Mouse (Mus musculus) lung, embryonic 16.5 days (tissue): ENCODE data around the gene Ccdc149. TPM values are rescaled to one million over a fixed set of nuclear protein-coding genes. Genes with fewer than 3 reads are reported as not detected.

ENCODE experiments used
- ATAC-seq: fragments of 200-750 bp; cut with Nextera tagmentation; 2 replicates; pipeline ENCODE4 v1.8.0; 2017; ENCODE audit warnings: low read depth, mild to moderate bottlenecking, moderate library complexity
- H3K27ac ChIP-seq: fragments of 300-500 bp; sonication (generic); 2 replicates; pipeline ENCODE4 v1.5.1; 2014; ENCODE audit warnings: mild to moderate bottlenecking, control low read depth, low read length
- H3K27me3 ChIP-seq: fragments of 300-500 bp; sonication (generic); 2 replicates; pipeline ENCODE4 v1.6.1; 2014; ENCODE audit warnings: low read depth, low read length, mixed read lengths; ENCODE audit not compliant: control insufficient read depth, insufficient read depth
- H3K36me3 ChIP-seq: fragments of 300-500 bp; sonication (generic); 2 replicates; pipeline ENCODE4 v1.6.1; 2014; ENCODE audit warnings: low read length; ENCODE audit not compliant: control insufficient read depth, insufficient read depth
- H3K4me1 ChIP-seq: fragments of 300-500 bp; sonication (generic); replicated peaks from 2 replicates; pipeline ENCODE4 v1.6.1; 2014; ENCODE audit warnings: low read length, mixed read lengths; ENCODE audit not compliant: control insufficient read depth, insufficient read depth
- H3K4me2 ChIP-seq: fragments of 300-500 bp; sonication (generic); 2 replicates; pipeline ENCODE4 v1.6.1; 2014; ENCODE audit warnings: low read depth, low read length, control low read depth
- H3K4me3 ChIP-seq: fragments of 300-500 bp; sonication (generic); 2 replicates; pipeline ENCODE4 v1.5.1; 2014; ENCODE audit warnings: mild to moderate bottlenecking, low read length, control low read depth
- H3K9ac ChIP-seq: fragments of 300-500 bp; sonication (generic); 2 replicates; pipeline ENCODE4 v1.6.1; 2014; ENCODE audit warnings: low read length, control low read depth
- H3K9me3 ChIP-seq: fragments of 300-500 bp; sonication (generic); 2 replicates; pipeline ENCODE4 v1.6.1; 2016; ENCODE audit warnings: low read length; ENCODE audit not compliant: control insufficient read depth
- WGBS: fragments of 180-500 bp; shearing (Covaris S2); extraction: QIAGEN DNeasy Blood & Tissue Kit; methylation state at CpG from one replicate; pipeline ENCODE4 v1.1.7; 2014; 5-methylcytosine and 5-hydroxymethylcytosine counted together
- polyA plus RNA-seq: library from polyadenylated mRNA; unstranded; fragments of >200 nt; fragmentation: Nextera tagmentation; extraction: Ambion mirVana; gene quantifications from 2 replicates; pipeline ENCODE4 v1.2.1, GENCODE M21; 2015

Gene Ccdc149
- polyA plus RNA-seq, 1 experiment from 2014 or later = 2.7 TPM

DNA sequence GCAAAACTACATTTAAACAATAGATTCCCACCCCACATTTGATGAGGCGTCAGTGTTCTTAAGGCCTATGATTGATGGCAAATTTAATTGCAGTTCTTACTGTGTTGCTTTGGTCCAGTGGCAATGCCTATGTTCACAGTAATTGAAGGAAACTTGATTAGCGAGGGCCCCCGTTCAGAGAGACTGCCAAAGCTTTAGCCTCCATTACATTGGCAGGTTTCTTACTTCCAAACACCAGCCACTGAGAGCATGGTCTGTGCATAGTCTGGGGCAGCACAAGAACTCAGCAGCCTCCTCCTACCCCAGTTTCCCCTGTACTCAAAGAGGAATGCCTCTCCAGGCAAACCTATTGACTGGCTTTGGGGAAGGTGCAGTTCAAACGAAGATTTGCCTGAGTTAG, 42.7 kb downstream of the Ccdc149 start:
- 65% methylated on average over 4 of the region's 4 CpGs for WGBS

DNA sequence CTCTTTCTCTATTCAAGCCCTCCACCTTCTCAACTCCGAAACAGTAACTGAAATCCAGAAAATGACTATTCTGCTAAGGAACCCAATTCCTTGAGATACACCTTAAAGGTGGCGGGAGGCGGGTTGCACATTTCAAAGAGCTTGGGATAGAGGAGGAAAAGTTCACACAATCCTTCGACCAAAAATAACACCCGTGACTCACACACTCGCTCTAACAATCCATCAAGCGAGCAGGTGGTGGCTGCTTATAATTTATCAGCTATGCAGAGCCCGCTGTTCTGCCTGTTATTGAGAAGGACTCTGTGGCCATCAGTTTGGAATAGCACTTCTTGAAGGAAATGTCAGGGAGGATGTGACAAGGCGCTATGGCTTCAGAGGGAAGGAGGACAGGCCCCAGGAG, 45.5 kb downstream of the Ccdc149 start:
- no peak overlapping the region for H3K27ac ChIP-seq
- H3K9me3 ChIP-seq = no peaks in the 10 kb centered on the region
- H3K4me3 ChIP-seq = no peak overlapping the region
- no peaks in the 10 kb centered on the region for H3K36me3 ChIP-seq
- WGBS = 78% methylated on average over 9 of the region's 9 CpGs
- H3K9ac ChIP-seq = no peak overlapping the region
- no peak overlapping the region for H3K4me2 ChIP-seq
- no peaks in the 10 kb centered on the region for H3K4me1 ChIP-seq
- H3K27me3 ChIP-seq = no peaks in the 10 kb centered on the region
- ATAC-seq = no peak

More for the DNA sequence above, 42.7 kb downstream of the Ccdc149 start:
- H3K27ac ChIP-seq = no peak overlapping the region
- no peaks in the 10 kb centered on the region for H3K9me3 ChIP-seq
- H3K9ac ChIP-seq = no peak overlapping the region
- no peak overlapping the region for H3K4me2 ChIP-seq
- no peaks in the 10 kb centered on the region for H3K4me1 ChIP-seq
- H3K4me3 ChIP-seq = no peak overlapping the region
- no peaks in the 10 kb centered on the region for H3K36me3 ChIP-seq
- no peak for ATAC-seq
- H3K27me3 ChIP-seq = no peaks in the 10 kb centered on the region

DNA sequence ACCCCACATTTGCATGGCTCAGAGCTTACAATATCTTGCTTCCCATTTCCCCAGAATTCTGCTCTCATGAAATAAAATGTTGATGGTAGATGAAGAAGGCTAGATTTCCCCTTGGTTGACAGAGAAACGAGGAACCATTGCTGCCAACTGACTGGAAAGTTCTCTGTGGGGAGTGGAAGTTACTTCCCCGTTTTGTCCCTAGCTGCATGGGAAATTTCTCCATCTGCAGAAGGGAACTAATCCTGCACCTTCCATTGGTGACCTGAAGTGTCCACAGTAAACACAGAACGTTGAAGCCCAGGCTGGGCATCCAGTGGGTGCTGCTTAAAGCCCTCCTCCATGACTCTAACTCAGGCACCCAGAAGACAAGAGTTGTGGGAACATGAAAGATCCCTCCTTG, 47.4 kb downstream of the Ccdc149 start:
- 66% methylated on average over 3 of the region's 3 CpGs for WGBS
- no peak for ATAC-seq
- Histone ChIP-seq H3K36me3 (no peaks in the 10 kb centered on the region), H3K27me3 (no peaks in the 10 kb centered on the region), H3K4me2 (no peak overlapping the region), H3K9ac (no peak overlapping the region), H3K9me3 (no peaks in the 10 kb centered on the region), H3K27ac (no peak overlapping the region), H3K4me3 (no peak overlapping the region), H3K4me1 (no peaks in the 10 kb centered on the region)

DNA sequence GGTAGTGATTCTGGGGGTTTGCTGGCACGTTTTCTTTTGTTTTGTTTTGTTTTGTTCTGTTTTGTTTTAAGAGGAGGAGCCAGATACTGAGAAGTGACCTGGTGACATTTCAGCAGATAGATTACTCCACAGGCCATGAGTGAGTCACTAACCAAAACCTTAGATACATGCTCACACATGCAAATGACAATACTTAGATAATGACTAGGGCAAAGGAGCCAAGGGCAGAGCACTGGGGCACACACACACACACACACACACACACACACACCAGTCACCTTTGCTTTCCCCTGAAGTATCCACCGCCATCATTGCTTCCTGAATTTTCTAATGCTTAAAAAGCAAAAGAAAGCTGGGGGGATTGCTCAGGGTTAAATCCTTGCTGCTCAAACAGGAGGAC, 54.8 kb downstream of the Ccdc149 start:
- no peaks in the 10 kb centered on the region for H3K4me1 ChIP-seq
- H3K27me3 ChIP-seq = no peaks in the 10 kb centered on the region
- H3K27ac ChIP-seq = no peak overlapping the region
- ATAC-seq = no peak
- H3K9ac ChIP-seq = no peak overlapping the region
- 73% methylated on average over 2 of the region's 2 CpGs for WGBS
- H3K9me3 ChIP-seq = no peaks in the 10 kb centered on the region
- H3K36me3 ChIP-seq = no peaks in the 10 kb centered on the region
- H3K4me3 ChIP-seq = no peak overlapping the region
- H3K4me2 ChIP-seq = no peak overlapping the region

DNA sequence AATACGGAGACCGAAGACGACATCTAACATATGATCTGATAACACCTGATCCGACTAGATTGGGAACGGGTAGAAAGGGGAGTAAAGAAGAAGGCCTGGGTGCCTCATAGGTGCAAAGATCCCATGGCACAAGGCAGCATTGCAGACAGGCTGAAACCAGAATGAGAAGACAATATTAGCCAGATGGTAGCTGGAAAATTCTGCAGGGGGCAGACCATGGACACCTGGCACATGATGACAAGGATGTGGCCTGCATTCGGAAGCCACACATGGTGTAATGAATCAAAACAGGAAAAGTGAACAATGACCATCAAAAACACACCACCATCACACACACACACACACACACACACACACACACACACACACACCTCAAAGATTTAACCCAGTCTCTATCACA, 55.4 kb downstream of the Ccdc149 start:
- H3K27ac ChIP-seq = no peak overlapping the region
- H3K4me3 ChIP-seq = no peak overlapping the region
- WGBS = 78% methylated on average over 6 of the region's 6 CpGs
- H3K9ac ChIP-seq = no peak overlapping the region
- H3K36me3 ChIP-seq = no peaks in the 10 kb centered on the region
- H3K9me3 ChIP-seq = no peaks in the 10 kb centered on the region
- no peak for ATAC-seq
- H3K4me2 ChIP-seq = no peak overlapping the region
- no peaks in the 10 kb centered on the region for H3K4me1 ChIP-seq
- H3K27me3 ChIP-seq = no peaks in the 10 kb centered on the region

DNA sequence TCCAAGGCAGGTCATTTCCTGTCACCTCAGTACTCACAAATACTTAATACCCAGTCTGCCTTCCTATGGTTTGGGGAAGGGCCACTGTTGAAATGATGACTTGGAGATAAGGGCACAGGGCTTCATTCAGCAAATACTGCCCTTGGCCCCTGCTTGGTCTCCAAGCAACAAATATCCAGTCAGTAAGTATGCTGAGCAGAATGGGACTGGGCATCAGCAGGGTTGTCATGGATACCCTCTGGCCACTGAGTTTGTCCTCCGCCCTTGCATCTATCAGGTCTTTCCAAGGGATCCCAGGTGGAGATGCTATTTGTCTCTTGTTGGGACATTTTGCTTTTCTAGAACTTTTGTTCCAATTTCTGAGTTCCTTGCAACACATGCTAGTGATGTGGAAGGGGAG, 56.1 kb downstream of the Ccdc149 start:
- Histone ChIP-seq H3K27me3 (no peaks in the 10 kb centered on the region), H3K4me3 (no peak overlapping the region), H3K9ac (no peak overlapping the region), H3K4me1 (no peaks in the 10 kb centered on the region), H3K4me2 (no peak overlapping the region), H3K36me3 (no peaks in the 10 kb centered on the region), H3K9me3 (no peaks in the 10 kb centered on the region), H3K27ac (no peak overlapping the region)
- no peak for ATAC-seq
- WGBS = 67% methylated on average over 1 of the region's 1 CpGs

DNA sequence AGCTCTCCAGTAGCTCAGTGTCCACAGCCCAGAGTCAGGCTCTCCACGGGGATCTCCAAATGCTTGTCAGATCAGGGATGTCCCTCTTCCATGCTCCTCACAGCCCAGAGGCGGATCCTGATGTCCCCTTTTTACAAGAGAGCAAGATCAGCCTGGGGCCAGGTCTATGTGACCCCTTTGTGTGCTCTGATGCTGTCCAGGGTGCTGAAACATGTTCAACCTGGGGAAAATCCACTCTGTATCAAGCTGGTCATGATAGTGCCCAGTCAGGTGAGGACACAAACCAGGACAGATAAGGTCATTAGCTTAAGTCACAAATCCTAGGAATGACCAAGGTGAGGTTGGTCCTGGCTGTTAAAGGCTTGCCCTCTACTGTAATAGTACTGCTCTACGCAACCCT, 59.8 kb downstream of the Ccdc149 start:
- no peak overlapping the region for H3K9ac ChIP-seq
- 56% methylated on average over 3 of the region's 3 CpGs for WGBS
- H3K9me3 ChIP-seq = no peaks in the 10 kb centered on the region
- H3K4me3 ChIP-seq = no peak overlapping the region
- no peaks in the 10 kb centered on the region for H3K27me3 ChIP-seq
- no peak for ATAC-seq
- no peaks in the 10 kb centered on the region for H3K4me1 ChIP-seq
- H3K27ac ChIP-seq = no peak overlapping the region
- no peaks in the 10 kb centered on the region for H3K36me3 ChIP-seq
- H3K4me2 ChIP-seq = no peak overlapping the region

DNA sequence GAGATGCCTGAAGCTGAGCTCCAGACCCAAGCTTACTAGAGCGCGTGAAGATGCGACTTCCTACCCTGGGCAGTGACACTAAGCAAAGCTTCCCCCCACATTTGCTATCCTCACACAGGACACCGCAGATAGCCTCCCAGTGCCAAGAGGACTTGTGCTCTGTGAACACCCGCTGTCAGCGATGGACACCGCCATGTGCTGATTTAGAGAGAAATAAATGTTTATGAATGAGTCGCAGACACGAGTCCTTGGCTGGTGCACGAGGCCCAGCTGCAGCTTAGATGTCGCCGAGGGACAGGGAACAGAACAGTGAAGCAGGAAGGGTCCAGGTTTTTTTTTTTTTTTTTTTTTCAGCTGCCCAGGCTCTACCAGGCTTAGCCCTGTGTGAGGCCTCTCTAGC, 61.1 kb downstream of the Ccdc149 start:
- Histone ChIP-seq H3K27ac (no peak overlapping the region), H3K36me3 (no peaks in the 10 kb centered on the region), H3K4me2 (no peak overlapping the region), H3K9me3 (no peaks in the 10 kb centered on the region), H3K4me3 (no peak overlapping the region), H3K4me1 (no peaks in the 10 kb centered on the region), H3K27me3 (no peaks in the 10 kb centered on the region), H3K9ac (no peak overlapping the region)
- no peak for ATAC-seq
- 67% methylated on average over 12 of the region's 12 CpGs for WGBS

DNA sequence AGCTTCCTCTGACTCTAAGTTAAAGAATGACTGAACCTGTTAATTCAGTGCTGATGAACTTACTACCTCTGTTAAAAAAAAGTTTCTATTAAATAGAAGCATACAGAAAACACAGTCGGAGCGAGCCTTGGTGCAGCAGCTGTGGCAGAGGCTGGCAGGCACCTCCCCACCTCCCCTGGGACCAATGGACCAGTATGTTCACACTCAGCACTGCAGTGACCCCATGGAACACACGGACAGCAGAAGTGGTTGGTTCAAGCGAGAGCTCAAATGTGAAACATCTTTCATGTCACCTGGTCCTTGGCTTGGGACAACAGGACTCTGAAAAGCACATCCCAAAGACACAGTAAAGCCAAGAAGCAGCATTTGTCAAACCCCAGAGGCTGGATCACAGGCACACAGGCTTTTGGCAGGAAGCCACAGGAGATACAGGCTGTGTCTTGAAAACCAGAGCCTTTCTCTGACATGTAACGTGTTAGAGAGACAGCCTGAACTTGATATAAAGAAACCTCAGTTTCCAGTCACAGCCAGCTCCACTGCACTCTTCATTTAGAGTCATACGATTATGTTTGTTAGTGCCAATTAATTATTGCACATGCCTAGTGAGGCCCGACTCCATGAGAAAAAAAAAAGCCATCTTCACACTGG, 62.5 kb downstream of the Ccdc149 start:
- H3K36me3 ChIP-seq = no peaks in the 10 kb centered on the region
- H3K27ac ChIP-seq = no peak overlapping the region
- H3K4me3 ChIP-seq = no peak overlapping the region
- WGBS = 51% methylated on average over 7 of the region's 7 CpGs
- no peak overlapping the region for H3K9ac ChIP-seq
- H3K27me3 ChIP-seq = no peaks in the 10 kb centered on the region
- ATAC-seq = no peak
- H3K9me3 ChIP-seq = no peaks in the 10 kb centered on the region
- H3K4me1 ChIP-seq = no peaks in the 10 kb centered on the region
- no peak overlapping the region for H3K4me2 ChIP-seq

DNA sequence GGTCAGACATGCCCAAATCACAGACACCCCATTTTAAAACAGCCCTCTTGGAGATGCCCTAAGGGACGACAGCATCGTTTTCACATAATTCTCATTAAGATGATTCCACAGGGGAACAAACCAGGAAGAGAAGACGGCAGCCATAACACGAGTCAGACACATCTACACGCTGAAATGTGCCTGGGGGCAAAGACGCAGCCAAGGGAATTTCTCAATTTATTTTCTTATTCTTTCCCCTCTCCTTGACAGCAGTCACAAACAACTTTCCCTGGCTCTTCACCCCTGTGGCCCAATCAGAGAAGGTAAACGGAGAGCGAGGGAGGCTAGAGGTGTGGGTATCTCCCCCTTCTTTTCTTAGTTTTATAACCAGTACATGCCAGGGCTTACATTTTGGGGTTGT, 66.9 kb downstream of the Ccdc149 start:
- H3K4me1 ChIP-seq = no peaks in the 10 kb centered on the region
- WGBS = 66% methylated on average over 8 of the region's 8 CpGs
- H3K9me3 ChIP-seq = no peaks in the 10 kb centered on the region
- H3K27me3 ChIP-seq = no peaks in the 10 kb centered on the region
- no peak for ATAC-seq
- no peaks in the 10 kb centered on the region for H3K36me3 ChIP-seq
- H3K9ac ChIP-seq = no peak overlapping the region
- no peak overlapping the region for H3K4me3 ChIP-seq
- H3K4me2 ChIP-seq = no peak overlapping the region
- H3K27ac ChIP-seq = no peak overlapping the region
